Mouse (Mus musculus): Measurements from ENCODE around the gene Gm20431.
"Not testable (repeated sequence)": the region's sequence is repeated elsewhere in the genome, so short reads cannot be mapped to it uniquely, and the experiment has no call there.

Gm20431 gene

DNA sequence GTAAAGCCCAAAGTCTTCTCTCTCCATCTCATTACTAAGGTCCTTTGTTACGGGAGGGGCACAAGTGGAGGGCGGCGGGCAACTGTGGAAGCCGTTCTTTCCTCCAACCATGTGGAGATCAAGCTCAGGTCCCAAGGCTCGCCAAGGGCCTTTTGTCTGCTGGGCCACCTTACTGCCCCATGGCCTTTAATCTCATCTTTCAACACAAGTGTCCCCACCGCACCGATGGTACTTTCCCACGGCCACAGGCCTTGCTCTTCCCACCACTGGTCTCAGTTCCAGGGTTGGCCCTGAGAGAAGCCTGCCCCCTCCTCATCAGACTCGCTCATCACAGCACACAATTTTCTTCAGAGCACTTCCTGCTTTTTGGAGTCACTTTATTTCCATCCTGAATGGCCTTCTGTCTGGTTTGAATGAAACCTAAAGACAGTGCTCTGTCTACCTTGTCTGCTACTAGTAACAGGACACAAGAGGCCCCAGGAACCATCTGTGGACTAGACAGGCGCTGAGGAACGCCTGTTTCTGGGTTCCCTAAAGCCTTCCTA lies 31.6 kb downstream of the Gm20431 start:
- peak; percentile 44 for DNase-seq

DNA sequence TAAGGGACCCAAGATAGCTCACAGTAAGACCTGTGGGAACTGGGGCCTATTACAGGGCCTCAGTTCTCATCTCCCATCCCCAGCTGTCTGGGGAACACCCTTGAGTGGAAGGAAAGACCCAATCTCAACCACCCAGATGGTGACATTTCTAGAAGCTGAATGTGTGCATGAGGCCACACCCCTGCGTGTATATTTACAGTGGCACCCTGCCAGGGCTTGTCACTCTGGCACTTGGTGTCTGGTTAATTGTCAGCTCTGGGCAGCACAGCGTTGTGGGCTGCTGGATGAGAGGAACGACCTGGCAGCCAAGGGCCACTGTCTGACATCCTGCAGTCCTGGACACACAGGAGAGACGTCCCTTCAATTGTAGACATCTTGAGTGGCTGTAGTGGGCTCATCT lies 32.4 kb downstream of the Gm20431 start:
- peak; percentile 64 for DNase-seq

DNA sequence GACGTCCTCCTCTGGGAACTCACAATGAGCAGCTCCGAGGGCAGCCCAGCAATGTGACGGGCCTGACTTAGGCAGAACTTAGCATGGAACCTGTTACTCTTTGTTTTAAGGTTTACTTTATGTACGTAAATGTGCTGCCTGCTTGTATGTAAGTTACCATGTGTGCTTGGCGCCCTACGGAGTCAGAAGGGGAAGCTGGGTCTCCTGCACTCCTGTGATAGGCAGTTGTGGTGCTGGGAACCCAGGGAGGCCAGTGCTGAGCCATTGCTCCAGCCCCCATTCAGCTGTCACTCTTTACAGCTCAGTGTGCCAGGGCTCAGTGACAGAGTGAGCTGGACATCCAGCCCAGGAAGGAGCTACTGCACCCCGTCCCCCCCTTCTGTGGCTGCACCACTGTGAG lies 34.3 kb downstream of the Gm20431 start:
- DNase-seq, result no peak

DNA sequence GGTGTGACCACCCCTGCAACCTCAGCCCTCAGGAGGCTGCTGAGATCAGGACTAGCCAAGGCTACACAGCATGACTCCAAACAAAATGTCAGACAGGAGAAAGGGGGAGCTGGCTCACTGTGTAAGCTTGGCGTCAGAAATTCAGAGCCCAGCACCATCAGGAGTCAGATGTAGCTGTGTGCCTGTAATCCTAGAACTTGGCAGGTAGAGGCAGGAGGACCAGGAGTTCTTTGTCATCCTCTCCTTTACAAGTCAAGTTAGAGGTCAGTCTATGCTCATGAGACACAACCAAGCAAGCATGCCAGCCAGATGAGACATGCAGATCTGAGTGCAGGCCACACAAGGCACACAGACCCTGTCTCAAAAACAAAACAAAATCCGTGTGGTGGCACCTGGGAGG lies 35.6 kb downstream of the Gm20431 start:
- peak; percentile 35 for DNase-seq

DNA sequence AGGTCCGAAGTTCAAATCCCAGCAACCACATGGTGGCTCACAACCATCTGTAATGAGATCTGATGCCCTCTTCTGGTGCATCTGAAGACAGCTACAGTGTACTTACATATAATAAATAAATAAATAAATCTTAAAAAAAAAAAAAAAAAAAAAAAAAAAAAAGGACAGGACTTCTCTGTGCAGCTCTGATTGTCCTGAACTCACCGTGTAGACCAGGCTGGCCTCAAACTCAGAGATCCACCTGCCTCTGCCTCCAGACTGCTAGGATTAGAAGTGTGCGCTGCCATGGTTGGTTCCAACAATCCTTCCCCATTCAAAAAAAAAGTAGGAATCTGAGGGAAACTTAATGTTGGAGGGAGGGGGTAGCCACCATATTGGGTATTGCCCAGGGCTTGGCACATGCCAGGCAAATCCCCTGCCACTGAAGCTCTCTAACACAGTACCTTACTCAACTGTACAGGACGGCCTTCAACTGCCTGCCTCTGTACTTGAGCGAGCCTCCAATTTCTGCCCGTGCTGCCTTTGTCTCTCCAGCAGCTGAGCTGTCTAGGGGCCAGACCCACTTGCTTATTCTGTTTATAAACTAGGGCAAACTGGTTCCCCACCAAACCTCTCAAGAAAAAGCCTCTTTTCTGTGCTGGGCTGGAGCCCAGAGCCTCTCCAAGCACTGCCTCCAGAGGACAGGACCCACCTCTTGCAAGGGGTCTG lies 36.8 kb downstream of the Gm20431 start:
- no peak for DNase-seq

DNA sequence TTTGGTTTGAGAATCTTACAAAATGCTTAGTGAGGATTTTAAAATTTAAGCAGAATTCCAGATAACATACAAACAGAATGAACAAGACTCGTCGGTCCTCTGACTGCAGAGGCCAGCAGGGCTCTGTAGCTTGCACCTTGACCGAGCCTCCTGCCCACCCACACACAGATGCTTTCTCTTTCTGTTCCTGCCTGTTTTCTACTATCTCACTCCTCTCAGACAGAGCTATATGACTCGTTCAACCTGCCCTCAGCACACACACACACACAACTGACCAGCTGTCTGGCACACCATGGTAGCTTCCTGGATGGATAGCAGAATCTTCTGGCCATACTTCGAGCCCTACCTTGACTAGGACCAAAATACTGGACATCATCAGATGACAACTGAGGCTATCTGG lies 38.3 kb downstream of the Gm20431 start:
- DNase-seq, result no peak

DNA sequence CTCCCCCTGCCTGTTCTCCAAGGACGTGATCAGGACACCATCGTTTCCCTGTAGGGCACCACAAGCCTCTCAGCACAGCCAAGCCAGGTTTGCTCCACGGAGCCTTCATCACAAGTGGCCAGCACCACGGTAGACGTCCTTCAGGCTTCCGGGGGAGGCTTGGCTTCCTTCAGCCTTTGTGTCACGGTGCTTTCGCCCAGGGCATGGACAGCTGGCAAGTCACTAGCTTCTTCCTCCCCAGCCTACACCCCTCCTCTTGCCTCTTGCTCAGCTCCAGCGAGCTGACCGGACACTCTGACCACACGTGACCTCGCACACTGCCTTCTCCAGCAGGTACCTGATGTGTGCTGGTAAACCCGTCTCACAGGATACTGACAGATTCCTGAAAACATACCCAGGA lies 38.9 kb downstream of the Gm20431 start:
- DNase-seq, result peak; percentile 54

DNA sequence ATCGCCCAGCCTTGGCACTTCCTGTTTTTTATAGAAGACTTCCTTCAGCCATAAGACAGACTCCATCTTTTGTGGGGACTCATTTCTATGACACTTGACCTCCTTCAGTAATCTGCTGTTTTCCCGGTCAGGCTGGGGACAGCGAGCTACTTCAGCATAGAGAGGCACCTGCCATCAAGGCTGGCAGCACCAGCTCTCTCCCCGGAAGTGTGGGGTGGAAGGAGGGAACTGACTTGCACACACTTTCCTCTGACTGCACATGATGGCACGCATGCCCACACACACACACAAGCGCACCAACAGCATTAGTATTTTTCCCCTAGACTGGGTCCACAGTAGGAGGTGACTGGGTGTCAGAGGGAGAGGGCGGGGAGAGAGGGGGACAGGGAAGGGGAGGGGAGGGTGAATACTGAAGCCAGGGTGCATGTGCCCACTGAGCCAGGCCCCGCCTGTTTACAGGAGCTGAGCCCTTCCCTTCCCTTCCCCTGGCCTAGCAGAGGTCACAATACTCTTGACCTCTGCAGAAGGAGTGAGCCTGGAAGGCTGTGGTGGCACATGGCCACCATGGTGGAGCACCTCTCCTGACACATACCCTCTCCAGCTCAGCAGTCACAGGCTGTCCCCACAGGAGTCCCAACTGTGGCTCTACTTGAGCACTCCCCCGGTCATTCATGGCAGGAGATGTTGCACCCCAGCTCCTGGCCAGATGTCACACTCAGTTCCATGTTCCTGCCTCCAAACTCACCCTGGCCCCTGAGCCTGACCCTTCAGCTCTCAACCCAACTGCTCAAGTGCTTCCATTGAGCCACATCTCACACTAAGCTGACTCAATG lies 39.8 kb downstream of the Gm20431 start:
- DNase-seq, result no peak

DNA sequence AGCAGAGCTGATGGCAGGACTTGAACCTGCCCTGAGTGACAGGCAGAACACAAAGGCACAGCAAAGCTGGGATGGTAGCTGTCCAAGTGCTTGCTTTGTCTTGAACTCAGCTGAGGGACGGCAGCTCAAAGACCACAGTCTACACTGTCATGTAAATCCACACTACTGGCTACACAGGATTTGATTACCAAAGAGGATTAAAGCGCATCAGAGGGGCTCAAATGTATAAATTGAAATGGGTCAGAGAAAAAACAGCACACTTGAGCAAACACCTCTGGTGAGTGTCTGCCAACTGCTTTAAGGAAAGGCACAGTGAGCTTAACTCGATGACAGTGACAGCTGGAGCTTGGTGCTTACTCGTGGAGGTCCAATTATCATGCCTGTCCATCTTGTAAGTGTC lies 43.8 kb downstream of the Gm20431 start:
- no peak for DNase-seq

DNA sequence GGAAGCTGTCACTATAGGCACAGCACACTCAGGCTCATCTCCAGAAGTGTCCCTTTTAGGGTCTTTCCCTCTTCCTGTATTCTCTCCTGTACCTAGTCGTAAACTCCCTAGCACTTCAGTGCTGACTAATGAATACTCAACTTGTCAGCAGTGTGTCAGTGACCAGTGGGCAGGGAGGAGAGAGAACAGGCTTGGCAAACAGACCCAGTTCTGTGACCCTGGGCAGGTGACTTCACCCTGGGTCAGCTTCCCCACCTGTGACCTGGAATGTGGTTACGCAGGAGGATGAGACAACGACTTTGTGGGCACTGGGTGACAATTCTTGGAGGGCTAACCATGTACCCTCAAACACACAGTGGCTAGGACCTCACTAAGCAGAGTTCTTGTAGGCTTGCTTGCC lies 44.3 kb downstream of the Gm20431 start:
- DNase-seq, result no peak

DNA sequence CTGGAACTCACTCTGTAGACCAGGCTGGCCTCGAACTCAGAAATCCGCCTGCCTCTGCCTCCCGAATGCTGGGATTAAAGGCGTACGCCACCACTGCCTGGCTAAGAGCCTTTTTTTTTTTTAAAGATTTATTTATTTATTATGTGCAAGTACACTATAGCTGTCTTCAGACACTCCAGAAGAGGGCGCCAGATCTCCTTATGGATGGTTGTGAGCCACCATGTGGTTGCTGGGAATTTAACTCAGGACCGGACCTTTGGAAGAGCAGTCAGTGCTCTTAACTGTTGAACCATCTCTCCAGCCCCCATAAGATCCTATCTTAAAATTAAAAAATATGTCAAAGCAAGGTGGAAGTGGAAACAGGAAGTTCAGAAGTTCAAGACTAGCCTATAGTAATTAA lies 48.0 kb downstream of the Gm20431 start:
- not testable (repeated sequence) for DNase-seq

DNA sequence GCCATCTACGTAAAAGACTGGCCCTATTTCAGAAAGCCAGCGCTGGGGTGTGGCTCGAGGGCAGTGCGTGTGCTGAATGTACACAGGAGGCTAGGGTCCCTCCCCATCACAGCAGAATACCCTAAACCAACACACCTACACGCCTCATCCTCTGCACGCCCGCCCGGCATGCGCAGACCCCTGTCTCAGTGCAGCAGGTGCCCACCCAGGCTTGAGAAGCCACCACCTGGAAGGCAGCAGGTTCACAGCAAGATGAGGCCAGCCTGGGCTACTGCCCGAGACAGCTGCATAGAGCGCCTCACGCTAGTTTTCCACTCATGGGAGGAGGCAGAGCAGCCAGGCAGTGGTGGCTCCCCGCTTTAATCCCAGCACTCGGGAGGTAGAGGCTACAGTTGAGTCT lies 49.2 kb downstream of the Gm20431 start:
- no peak for DNase-seq

DNA sequence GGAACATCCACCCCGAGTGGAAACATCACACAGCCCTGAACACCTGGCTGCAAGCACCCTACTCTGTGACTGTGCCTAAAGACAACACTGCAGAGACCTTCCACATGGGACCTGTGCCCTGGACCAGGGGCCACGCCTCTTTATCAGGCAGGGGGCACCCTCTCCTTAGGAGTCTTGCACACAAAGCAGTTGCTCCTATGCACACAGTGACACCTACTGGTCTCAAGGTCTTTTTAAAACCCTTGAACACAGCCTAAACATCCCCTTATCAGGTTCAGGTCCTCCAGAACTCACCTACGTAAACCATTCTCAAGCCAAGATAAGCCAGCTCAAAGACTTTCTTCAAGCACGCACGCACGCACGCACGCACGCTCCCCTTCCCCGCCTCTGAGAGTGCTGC lies 50.0 kb downstream of the Gm20431 start:
- no peak for DNase-seq

DNA sequence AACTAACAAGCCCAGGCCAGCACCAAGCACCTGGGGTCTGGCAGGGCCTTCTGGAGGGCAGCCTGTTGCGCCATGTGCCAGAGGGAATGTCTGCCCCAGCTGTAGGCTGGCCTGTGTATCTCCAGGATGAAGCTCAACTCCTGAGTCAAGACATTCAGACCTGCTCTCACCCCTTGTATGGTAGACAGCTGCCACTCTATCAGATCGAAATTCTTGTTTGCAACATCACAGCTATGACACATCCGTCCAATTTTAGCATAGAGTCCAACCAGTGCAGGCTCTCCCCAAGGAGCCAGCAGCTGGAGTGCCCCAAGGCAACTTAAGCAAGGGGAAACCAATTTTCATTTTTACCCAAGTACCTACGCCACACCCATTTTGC lies 54.6 kb downstream of the Gm20431 start:
- DNase-seq, result no peak

DNA sequence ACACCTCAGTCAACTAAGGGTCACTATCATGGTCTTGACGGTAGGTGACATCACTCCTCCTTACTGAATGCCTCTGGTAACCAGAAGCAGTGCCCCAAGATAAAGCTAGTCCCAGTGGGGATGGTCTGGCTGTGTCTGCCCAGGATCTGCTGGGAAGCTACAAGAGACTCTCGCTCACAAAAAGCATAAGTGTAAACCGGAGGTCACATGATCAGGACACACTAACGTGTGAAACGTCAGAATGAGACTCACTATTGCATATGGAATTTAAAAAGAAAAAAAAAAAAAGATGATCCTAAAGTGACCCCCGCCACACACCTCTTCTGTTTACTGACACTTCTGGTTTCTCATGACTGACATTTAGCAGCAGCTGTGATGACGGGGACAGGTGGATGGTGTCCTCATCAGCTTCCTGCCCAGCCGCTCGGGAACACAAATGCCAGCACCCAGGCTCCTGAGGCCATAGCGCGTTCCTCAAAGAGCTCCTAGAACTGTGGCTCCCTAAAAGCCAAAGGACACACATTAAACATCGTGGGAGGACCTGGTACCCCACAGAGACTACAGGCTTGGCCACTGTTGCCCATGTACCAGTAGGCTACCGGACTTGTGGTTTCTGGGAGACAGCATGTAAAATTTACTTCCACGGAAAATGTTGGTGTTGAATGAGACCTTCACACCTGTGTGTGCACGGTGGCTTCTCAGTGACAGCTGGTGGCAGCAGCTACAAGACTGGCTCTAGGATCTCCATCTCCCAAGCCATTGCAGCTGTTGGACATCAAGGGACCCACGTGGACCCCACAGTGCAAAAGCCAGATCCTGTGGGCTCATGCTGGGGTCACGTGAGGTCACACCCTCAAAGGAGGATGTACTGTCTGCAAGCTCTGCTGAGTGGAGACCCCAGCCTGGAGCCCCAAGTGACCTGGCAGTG lies 55.2 kb downstream of the Gm20431 start:
- DNase-seq, result no peak

DNA sequence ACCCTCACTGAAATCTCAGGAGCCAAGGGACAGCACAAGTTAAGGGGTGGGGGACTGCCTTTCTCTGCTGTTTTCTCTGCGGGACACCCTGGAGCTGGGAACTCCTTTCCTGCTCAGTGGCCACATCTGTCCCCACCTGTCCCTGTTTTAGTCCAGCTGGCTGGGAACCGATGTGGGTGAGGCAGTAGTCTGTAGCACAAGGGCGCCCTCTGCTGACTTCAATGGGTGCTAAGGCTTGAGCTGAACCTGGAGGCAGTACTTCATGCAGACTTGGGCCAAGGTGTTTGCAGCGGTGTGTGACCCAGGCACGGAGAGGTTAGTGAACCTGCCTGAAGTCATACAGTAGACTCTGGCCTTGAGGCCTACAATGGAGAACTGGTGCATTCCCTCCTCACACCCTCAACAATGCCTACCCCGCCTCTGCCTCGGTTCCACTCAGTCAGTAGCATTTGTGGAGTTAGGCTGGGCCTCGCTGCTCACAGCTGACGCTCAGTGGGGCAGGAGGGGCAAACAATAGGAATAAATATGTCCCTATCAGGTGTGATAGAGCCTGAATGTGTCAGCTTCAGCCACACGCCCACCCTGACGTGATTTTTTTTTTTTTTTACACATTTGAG lies 56.0 kb downstream of the Gm20431 start:
- DNase-seq, result peak; percentile 63

DNA sequence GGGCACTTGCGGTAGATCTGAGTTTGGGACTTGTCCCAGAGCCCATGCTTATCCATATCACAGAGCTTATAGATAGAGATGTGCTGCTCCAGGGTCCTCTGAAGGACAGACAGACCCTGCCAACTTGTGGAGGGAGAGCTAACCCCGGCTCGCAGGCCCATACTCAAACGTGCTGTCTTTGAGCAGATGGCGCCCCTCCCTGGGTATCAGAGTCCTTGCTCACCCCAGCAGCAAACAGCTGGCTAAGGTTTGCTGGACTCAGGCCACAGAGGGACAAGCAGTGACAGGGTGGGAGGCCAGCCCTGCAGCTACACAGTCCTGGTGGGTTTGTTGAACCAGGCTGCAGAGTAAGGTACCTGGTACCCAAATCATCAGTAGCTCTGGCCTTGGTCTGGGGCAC lies 58.3 kb downstream of the Gm20431 start:
- DNase-seq, result no peak

DNA sequence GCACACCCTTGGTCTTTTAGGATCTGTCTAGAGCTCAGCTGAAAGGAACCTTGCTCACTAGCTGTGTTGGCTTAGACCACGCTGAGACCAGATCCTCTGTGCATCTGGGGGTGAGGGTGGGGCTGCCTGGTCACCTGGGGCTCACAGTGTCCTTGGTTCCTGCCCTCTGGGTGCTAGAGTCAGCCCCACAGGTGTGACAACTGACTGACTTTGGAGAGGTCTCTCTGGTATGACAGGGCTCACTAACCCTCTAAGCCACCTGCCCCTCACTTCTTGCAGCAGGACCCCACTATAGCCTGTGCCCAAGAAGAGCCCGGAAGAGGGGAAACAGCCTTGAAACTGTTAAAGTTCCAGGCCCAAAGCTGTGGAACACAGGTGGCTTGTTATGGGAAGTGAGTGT lies 58.9 kb downstream of the Gm20431 start:
- DNase-seq, result no peak

DNA sequence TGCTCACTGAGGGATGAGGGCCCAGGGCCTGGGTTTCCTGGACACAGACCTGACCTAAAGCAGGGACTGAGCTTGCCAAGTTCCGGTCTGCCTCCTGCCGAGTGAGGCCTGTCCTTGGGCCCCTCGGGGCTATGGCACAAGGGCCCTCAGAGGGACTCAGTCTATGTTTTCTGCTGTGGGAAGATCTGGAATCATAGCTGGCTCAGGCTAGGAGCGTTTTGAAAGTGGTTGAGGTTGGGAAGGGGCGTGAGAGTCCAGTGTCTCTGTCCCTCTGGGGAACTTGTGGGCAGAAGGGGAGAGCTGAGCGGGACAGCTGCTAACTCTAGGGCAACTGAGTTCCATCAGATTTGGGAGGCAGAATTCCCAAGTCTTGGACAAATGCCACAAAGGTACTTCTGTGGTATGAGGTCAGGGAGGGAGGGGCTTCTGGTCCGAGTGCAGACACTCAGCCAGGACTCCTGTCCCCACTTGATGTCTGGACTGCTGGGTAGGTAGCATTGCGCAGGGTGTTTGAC lies 60.8 kb downstream of the Gm20431 start:
- DNase-seq, result no peak

DNA sequence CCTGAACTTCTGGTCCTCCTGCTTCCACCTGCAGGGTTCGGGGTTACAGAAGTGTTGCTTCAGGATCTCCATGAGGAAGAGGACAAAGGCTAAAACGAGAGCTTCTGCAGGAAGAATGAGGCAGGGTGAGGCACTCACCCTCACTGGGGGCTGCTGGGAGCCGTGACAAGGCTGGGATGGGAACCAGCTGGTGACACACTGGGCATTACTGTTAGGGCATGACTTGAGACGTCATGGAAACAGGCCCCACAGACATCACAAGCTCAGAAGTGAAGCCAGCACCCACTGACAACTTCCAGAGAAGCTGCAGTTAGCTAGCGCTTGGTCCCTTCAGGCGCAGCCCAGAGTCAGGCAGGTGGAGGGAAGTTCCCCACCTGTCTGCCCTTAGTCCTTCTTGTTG lies 61.4 kb downstream of the Gm20431 start:
- DNase-seq, result no peak

DNA sequence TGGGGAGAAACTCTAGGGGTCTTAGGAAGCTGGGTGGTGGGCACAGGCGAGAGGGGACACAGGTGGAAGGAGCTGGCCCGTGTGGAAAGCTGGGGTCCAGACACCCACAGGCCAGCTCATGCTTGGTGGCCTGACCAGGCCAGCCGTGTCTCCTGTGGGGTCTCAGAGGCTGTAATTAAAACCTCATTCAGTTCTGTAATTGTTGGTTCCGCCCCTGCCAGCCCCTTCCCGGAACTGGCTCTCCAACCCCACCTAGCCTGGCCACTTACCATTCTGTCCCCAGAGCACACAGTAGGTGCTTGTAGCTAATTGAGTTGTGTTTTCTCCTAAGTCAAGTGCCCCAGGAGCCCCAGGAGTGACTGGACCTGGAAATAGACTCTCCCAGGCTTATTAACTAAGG lies 62.1 kb downstream of the Gm20431 start:
- DNase-seq, result no peak

DNA sequence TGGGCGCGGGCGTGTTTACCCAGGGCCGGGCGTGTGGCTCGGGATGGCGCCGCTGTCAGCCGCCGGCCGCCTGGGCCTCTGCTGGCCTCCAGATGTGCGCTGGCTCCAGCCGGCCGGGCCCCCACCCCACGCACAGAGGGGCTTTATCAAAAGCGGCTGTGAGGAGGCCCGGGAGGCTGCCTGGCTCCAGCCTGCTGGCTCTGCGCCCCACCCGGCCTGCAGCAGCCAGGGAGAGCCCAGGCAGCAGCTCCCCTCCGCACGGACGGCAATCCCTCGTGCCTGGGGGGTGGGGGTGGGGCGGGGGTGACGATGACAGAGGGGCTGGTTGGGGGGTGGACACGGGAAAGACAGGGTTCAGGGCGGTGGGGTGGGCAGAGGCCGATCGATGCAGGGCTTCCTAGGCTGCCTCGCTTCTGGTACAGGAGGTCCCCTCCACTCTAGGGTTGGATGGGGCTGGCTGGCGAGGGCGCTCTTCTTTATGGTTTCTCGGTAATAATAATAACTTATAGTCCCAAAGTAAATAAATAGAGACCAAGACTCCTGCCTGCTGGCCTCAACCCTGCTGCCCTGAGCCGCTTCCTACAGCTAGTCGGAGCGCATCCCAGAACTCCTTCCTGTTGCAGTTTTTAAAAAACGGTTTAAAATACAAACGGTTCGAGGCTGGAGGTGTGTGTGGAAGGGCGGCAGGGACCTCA lies 63.7 kb downstream of the Gm20431 start:
- no peak for DNase-seq

All from cerebellum, adult 11-12 months (tissue).